Mouse (Mus musculus): ENCODE results near the gene Eapp.

Gene Eapp

DNA sequence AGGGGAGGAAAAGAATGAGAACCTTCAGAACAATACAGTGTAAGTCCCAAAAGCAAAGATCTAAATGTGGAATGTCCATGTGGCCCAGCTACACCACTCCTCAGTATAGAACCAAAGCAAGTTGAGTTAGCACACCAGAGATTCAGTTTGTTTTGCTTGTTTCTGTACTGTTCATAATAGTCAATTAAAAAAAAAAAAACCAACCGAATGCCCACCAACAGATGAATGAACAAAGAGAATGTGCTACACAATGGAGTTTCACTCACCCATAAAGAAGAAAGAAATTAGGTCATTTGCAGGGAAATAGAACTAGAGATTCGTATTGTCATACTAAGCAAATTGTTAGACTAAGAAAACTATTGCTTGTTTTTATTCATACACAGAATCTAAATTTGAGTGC, 63.6 kb downstream of the Eapp start:
- DNase-seq, result no peak

DNA sequence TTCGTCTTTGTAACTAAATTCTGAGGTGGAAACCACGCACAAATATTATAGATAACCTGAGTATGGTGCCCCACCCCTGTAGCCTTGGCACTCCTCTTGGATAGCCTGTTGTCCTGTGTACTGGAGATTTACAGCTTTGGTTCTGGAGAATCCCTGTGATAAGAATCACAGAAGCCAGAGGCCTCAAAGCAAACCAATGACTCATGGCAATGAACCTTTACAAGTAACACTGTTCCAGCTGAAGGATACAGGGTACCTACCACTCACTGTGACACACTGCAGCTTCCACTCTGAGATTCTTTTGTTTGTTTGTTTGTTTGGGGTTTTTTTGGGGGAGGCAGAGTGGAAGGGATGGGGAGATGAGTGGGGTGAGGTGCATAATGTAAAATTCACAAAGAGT, 73.8 kb downstream of the Eapp start:
- no peak for DNase-seq

All from lung, adult 18-20 months (tissue).